Mouse (Mus musculus) c-Kit-positive CD71-negative TER-119-negative erythroid progenitor cells, embryonic 14.5 days (primary cell): ENCODE data around the gene Gm49368.
A peak's percentile ranks its signal among the peaks of the same experiment; 100 is the strongest.

Experiments
- DNase-seq: peaks from one replicate; pipeline ENCODE4 v3.0.0-alpha.2; 2013; ENCODE audit warnings: low read depth

The Gm49368 gene

GRCm38 (mm10) chr7:128057860-128058259 lies 4.6 kb upstream of the Gm49368 start:
- no peak for DNase-seq

- no peak for DNase-seq
Observed at GRCm38 (mm10) chr7:128058576-128058975, 3.9 kb upstream of the Gm49368 start.

DNA sequence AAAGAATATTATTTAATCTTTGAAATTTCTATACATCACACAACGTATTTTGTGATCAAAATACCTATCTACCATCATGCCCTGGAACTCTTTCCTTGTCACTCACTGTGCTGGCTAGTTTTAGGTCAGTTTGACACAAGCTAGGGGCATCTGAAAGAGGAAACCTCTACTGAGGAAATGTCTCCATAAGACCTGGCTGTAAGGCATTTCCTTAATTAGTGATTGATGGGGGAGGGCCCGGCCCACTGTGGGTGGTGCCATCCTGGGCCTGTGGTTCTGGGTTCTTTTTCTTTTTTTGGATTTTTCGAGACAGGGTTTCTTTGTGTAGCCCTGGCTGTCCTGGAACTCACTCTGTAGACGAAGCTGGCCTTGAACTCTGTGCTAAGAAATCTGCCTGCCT lies 3.4 kb upstream of the Gm49368 start:
- no peak for DNase-seq

- DNase-seq, result no peak
Observed at GRCm38 (mm10) chr7:128063211-128063781, 813 bp downstream of the Gm49368 start.

- DNase-seq, result peak; percentile 48
Observed at GRCm38 (mm10) chr7:128065547-128065946, 3.1 kb downstream of the Gm49368 start.

DNA sequence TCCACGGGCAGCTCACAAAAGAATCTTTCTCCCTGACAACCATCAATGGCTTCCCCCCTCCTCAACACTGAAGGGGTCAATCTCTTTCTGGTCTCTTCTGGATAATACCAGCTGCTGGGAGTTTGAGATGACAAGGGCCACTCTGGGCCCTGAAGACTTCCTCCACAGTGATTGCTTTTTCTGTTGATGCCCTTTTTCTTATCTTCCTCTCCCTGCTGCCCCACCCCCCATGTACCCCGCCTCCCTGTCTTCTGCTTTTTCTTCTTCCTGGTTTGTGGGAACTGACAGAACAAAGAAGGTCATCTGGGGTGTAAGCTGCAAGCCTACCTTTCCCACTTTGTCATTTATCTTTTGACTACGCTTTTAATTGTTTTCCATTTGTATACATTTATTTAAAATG lies 5.4 kb downstream of the Gm49368 start:
- DNase-seq, result no peak

GRCm38 (mm10) chr7:128069844-128070243 lies 7.4 kb downstream of the Gm49368 start:
- no peak for DNase-seq

DNA sequence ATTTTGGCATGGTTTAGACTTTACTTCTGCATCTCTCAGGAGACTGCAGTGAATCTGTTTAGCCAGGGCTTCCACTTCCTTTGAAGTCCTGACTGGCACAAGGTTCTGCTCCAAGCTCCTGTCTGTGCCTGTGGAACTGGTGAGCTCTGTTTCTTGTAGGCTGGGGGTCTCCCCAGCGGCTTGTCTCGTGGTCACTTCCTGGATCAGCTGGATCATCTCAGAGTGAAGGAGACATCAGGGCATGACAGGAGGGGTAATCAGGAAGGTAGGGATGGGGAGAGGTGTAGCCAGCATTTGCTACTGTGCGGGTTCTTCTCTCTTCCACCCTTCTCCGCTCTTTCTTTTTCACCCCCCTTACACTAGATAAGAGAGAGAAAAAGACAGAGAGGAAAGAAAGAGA lies 9.3 kb downstream of the Gm49368 start:
- no peak for DNase-seq

GRCm38 (mm10) chr7:128080012-128080411 lies 17.5 kb downstream of the Gm49368 start:
- DNase-seq, result no peak

DNA sequence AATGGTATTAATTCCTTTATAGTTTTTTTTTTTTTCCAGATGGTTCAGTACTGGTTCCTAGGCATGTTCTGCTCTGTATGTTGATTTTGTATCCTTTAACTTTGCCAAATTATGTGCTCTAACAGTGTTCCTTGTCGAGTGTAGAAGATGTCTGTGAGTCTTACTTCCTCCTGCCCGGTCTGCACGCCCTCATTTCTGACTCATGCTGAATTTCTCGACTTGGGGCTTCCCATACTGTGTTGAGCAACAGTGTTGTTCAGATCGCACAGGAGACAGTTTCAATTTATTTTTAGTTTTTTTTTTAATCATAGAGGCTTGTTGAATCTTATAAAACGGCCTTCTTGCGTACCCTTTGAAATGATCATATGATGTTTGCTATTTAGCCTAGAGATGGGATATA lies 26.7 kb downstream of the Gm49368 start:
- DNase-seq, result no peak

GRCm38 (mm10) chr7:128098135-128098534 lies 35.7 kb downstream of the Gm49368 start:
- no peak for DNase-seq

- no peak for DNase-seq
Observed at GRCm38 (mm10) chr7:128100742-128101357, 38.4 kb downstream of the Gm49368 start.

- no peak for DNase-seq
Observed at GRCm38 (mm10) chr7:128105246-128105645, 42.8 kb downstream of the Gm49368 start.

- no peak for DNase-seq
Observed at GRCm38 (mm10) chr7:128107462-128107861, 45.0 kb downstream of the Gm49368 start.

DNA sequence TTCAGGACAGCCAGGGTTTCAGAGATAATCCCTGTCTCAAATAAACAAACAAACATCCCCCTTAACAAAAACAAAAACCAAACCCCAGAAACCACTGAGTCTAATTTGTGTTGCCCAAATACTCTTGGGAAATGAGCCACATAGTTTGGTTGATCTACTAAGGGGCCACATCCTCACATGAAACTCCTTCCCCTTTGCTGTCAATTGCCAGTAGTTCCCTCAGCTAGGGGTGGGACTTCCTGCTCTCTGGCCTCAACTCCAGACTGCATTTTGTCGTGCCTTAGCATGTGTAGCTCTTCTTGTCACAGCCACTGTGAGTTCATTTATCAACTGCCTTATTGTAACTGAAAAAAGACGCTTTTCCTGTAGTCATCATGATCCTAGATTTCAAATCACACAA lies 47.8 kb downstream of the Gm49368 start:
- DNase-seq, result no peak

DNA sequence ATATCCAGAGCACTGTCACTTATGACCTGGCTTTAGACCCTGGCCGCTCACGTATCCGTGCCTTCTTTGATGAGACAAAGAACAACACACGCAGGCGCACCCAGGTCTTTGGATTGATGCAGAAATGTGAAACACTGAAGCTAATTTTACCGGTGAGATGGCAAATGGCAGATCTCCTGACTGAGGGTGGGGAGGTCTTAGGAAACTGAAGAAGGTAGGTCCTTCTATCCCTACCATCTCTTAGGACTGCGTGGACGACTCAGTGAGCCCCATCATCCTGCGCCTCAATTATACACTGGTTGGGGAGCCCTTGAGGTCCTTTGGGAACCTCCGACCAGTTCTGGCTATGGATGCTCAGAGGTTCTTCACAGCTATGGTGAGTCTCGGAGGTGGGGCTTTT lies 49.6 kb downstream of the Gm49368 start:
- DNase-seq, result no peak

- no peak for DNase-seq
Observed at GRCm38 (mm10) chr7:128114371-128115105, 52.1 kb downstream of the Gm49368 start.

GRCm38 (mm10) chr7:128115211-128115958 lies 52.9 kb downstream of the Gm49368 start:
- no peak for DNase-seq

- no peak for DNase-seq
Observed at GRCm38 (mm10) chr7:128116396-128116795, 53.9 kb downstream of the Gm49368 start.

DNA sequence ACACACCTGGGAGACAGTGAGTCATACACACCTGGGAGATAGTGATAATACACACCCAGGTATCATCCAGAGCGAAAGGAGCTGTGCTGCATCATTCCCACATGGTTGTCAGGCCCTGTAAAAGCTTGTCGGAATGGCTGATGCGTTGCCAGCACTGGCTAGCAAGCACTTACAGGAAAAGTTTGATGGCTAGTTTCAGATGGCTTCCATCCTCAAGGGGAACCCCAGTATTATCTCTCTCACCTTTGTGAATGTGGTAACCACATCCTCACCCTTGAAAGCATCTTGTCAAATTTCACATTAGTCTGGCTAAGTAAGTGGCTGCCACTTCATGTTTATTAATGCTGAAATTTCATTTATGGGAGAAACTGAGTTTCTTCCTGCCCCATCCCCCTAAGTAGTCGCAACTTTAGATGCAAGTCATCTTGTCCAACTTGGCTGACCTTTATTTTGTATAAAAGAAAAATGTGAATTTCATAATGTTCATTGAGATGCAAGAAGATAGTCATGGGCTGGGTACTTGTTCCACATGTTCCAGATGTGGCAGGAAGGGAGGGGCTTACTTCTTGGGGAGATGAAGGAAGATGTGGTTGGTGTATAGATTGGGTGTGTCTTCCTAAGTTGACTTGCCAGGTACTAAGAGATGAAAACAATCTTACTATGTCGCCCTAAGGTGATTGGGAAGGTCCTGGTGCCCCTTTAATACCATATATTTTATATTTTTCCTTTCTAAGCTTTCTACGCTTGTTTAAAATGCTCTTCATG lies 57.4 kb downstream of the Gm49368 start:
- no peak for DNase-seq

GRCm38 (mm10) chr7:128128741-128129720 lies 66.5 kb downstream of the Gm49368 start, which contains the start of gene Itgax:
TSS of gene Itgax (plus strand) at chr7:128129547.
- DNase-seq, result peak; percentile 36
